Mouse (Mus musculus): ENCODE data around the gene Gm7029.
"Not testable (repeated sequence)": the region's sequence is repeated elsewhere in the genome, so short reads cannot be mapped to it uniquely, and the experiment has no call there.

The Gm7029 gene

GRCm38 (mm10) chr17:33873537-33873936, at the start of gene Gm7029:
Gm7029 (plus strand) TSS chr17:33873837.
- DNase-seq (ENCODE audit: low spot score), result not testable (repeated sequence)

- peak; percentile 98 for DNase-seq (ENCODE audit: low spot score)
Measured at GRCm38 (mm10) chr17:33824084-33824996, 49.3 kb upstream of the Gm7029 start, which contains the start of the genes Rps28 and Ndufa7. Rps28 (minus strand) TSS chr17:33824562. Ndufa7 (plus strand) TSS chr17:33824572.

DNA sequence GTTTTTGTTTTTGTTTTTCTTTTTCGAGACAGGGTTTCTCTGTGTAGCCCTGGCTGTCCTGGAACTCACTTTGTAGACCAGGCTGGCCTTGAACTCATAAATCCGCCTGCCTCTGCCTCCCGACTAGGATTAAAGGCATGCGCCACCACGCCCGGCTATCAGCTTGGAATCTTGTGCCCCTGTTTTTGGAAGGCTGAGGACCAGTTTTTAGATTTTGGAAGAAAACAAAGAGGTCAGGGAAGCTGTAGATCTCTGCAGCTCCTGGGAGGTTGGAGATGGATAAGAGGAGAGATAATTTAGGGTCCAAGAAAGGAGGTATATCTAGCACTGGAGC, 48.7 kb upstream of the Gm7029 start:
- DNase-seq (ENCODE audit: low spot score), result not testable (repeated sequence)

GRCm38 (mm10) chr17:33825462-33825861, 48.2 kb upstream of the Gm7029 start:
- DNase-seq (ENCODE audit: low spot score), result no peak

DNA sequence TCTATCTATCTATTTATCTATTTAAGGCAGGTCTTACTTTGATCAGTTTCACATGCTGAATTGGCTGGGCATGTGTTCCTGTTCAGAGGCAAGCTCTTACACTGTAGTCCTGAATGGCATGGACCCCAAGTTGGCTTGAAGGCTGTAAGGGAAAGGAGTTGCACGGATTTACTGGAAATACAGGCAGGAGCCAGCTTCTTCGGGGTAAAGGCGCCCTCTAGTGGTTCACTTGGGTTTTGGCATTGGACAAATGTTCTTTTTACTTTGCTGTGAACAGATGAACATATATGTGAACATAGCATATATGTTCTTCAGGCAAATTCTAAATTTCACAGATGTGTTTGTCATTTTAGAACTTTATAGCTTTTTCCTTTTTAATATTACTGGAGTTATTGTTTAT, 46.8 kb upstream of the Gm7029 start:
- DNase-seq (ENCODE audit: low spot score), result peak; percentile 57

- DNase-seq (ENCODE audit: low spot score), result no peak
Measured at GRCm38 (mm10) chr17:33828892-33829291, 44.7 kb upstream of the Gm7029 start.

GRCm38 (mm10) chr17:33829561-33829960, 44.1 kb upstream of the Gm7029 start:
- DNase-seq (ENCODE audit: low spot score), result no peak

GRCm38 (mm10) chr17:33842966-33843795, 30.5 kb upstream of the Gm7029 start, which contains the start of gene Cd320:
Cd320 (plus strand) TSS chr17:33843091.
- peak; percentile 84 for DNase-seq (ENCODE audit: low spot score)

- DNase-seq (ENCODE audit: low spot score), result no peak
Measured at GRCm38 (mm10) chr17:33844196-33844595, 29.4 kb upstream of the Gm7029 start.

GRCm38 (mm10) chr17:33848139-33848538, 25.5 kb upstream of the Gm7029 start:
- DNase-seq (ENCODE audit: low spot score), result no peak

DNA sequence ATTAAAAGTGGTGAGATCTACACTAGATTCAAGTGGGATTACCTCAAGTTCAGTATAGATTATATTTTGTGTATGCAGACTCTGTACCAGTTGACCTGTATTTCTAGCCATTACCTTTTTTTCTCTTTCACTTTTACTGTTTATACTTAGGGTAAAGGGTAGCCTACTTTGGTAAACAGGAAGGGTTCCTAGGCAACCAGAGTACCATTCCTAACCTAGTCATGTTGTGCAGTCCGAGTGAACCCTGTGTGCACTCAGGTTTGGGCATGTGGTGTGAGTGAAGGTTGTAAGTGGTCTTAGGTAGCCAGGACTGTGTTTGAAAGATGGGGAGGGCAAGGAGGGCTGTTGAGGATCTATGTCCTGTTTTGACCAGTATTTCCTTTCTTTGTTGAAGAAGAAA, 22.3 kb upstream of the Gm7029 start:
- DNase-seq (ENCODE audit: low spot score), result no peak

DNA sequence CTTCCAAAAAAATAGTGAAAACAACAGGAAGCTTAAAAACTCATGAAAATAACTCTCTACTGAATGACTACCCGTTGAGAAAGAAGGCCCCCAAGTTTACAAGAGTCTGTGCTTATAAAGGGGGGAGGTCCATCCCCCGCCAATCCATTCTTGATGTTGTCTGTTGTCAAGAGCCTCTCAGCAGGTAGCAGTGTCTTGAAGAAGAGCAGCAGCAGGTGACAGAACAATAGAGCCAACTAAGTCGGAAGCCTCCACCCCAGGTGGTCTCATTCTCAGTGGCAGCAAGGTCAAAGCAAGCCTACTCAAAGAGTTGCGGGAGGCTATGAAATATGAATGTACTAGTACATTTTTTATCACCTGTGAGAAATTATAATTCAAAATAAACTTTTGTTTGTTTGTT, 15.8 kb upstream of the Gm7029 start:
- DNase-seq (ENCODE audit: low spot score), result no peak

- peak; percentile 50 for DNase-seq (ENCODE audit: low spot score)
Measured at GRCm38 (mm10) chr17:33865330-33866030, 8.2 kb upstream of the Gm7029 start.

- no peak for DNase-seq (ENCODE audit: low spot score)
Measured at GRCm38 (mm10) chr17:33874411-33874810, 774 bp downstream of the Gm7029 start.

DNA sequence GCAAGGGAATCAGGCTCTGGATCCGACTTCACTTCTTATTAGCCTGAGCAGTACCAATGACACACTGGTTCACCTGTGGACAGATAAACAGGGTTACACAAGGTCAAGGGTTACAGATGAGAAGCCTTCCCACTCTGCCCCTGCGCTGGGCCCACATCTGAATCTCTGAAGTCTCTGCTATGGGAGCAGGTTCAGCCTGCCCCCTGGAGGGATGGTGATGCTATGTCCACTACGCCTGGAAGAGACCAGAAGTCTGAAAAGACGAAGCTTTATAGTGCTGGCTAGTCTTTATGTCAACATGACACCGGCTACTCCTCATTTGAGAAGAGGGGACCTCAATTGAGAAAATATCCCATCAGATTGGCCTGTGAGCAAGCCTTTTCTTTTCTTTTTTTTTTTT, 2.2 kb downstream of the Gm7029 start:
- DNase-seq (ENCODE audit: low spot score), result not testable (repeated sequence)

GRCm38 (mm10) chr17:33884320-33884719, 10.7 kb downstream of the Gm7029 start:
- DNase-seq (ENCODE audit: low spot score), result not testable (repeated sequence)

DNA sequence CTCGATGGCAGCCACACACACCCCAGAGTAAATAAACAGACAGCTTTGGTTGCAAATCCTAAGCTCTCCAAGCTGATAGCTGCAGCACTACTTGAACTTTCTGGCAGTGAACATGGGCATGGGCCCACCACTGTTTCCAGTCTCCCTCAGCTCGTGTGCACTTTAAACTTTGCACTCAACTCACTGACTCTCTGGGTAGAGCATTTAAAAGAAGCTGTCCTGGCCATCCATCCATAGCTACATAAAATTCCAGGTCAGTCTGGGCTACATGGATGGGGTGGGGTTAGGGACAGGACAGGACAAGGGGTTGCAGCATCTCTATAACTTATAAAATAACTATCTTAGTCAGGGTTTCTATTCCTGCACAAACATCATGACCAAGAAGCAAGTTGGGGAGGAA, 14.2 kb downstream of the Gm7029 start:
- DNase-seq (ENCODE audit: low spot score), result not testable (repeated sequence)

- DNase-seq (ENCODE audit: low spot score), result not testable (repeated sequence)
Measured at GRCm38 (mm10) chr17:33888230-33888629, 14.6 kb downstream of the Gm7029 start.

GRCm38 (mm10) chr17:33889941-33890532, 16.4 kb downstream of the Gm7029 start:
- DNase-seq (ENCODE audit: low spot score), result not testable (repeated sequence)

DNA sequence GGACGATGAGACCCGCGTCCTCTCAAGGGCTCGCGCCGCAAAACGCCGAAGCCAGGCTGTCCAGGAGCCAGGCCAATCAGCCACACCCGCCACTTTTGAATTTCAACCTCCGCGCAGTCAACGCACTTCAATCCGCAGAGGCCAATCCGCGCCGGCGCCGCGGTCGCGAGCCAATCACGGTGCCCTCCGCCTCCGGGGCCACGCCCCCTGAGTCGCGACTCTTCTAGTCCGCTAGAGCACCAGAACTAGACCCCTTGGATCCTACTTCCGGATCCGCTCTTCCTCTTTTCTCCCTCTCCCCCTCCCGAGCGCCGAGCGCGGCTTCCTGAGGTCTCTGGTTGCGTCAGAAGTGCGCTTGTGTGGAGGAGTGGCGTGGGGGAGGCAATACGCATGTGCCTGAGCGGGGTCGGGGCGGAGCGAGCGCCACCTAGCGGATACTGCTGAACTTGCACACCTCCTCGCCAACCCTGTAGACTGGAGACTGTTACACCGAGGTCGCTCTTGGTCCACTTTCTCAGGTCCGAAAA, 17.0 kb downstream of the Gm7029 start, which contains the start of gene Kifc1:
Kifc1 (minus strand) TSS at position 129 of the 527 bp plus-strand sequence.
- DNase-seq (ENCODE audit: low spot score), result peak; percentile 99

DNA sequence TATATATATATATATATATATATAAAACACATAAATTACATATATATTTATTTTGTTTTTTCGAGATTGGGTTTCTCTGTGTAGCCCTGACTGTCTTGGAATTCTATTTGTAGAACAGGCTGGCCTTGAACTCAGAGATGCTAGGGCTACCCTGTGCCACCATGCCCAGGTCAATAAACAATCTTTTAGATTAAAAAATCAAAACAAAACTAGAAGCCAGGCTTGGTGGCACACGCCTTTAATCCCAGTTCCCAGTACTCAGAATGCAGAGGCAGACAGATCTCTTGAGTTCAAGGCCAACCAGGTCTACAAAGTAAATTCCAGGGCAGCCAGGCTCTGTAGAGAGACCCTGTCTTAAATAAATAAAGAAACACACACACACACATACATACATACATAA, 17.7 kb downstream of the Gm7029 start:
- no peak for DNase-seq (ENCODE audit: low spot score)
